Mouse (Mus musculus): Measurements from ENCODE around the gene Gm10490. TPM values are rescaled to one million over a fixed set of nuclear protein-coding genes. Genes with fewer than 3 reads are reported as not detected.

Gene Gm10490
- total and polyA plus RNA-seq, 3 experiments = 1.5 TPM; not detected in 2

- Histone ChIP-seq H3K9me3 (replicated peaks) (no peaks in the 10 kb centered on the region), H3K4me1 (ENCODE audit: insufficient read depth, low read depth, low read length) (no peaks in the 10 kb centered on the region), H3K36me3 (replicated peaks) (no peaks in the 10 kb centered on the region), H3K27me3 (ENCODE audit: insufficient read depth, low read length) (peaks cover 39% of the 10 kb centered on the region), H3K4me3 (ENCODE audit: low read depth, low read length) (no peak within 1 kb of the TSS)
- ATAC-seq (ENCODE audit: extremely low read depth, insufficient number of reproducible peaks, low FRiP score, poor library complexity, severe bottlenecking) (no peak), DNase-seq (ENCODE audit: low spot score) (no peak)
- TF ChIP-seq GATA2 (IDR thresholded peaks at IDR 0.05; ENCODE audit: borderline replicate concordance, low read depth, low read length) = no peak
- TF ChIP-seq CTCF (IDR thresholded peaks at IDR 0.05; ENCODE audit: low read depth, low read length) = no peak
- no peak for TF ChIP-seq TAL1 (conservative IDR thresholded peaks at IDR 0.05; ENCODE audit: low read depth, low read length)
- no peak for TF ChIP-seq POLR2AphosphoS5 (IDR thresholded peaks at IDR 0.05; ENCODE audit: insufficient replicate concordance, low read depth, low read length)
- TF ChIP-seq GATA1 (IDR thresholded peaks at IDR 0.05; ENCODE audit: borderline replicate concordance, low read length) = no peak
Measured at GRCm38 (mm10) chrX:7919601-7920383, 10.4 kb downstream of the Gm10490 start, which contains the start of gene Pcsk1n. Gene Pcsk1n (plus strand): TSS chrX:7919822.

- Histone ChIP-seq H3K4me3 (ENCODE audit: low read depth, low read length) (no peak overlapping the region), H3K4me1 (ENCODE audit: insufficient read depth, low read depth, low read length) (no peaks in the 10 kb centered on the region)
Measured at GRCm38 (mm10) chrX:7922032-7922431, 12.7 kb downstream of the Gm10490 start.

GRCm38 (mm10) chrX:7926266-7926665 is 16.9 kb downstream of the Gm10490 start:
- H3K9me3 ChIP-seq (replicated peaks) = no peaks in the 10 kb centered on the region
- peaks cover 11% of the 10 kb centered on the region for H3K36me3 ChIP-seq (replicated peaks)
- DNase-seq (ENCODE audit: low spot score) = no peak
- 0 out of 2 replicates have a peak, but pooled peaks cover 4% of the 10 kb centered on the region for H3K4me1 ChIP-seq (ENCODE audit: insufficient read depth, low read depth, low read length)
- H3K4me3 ChIP-seq (ENCODE audit: low read depth, low read length) = no peak overlapping the region
- no peak for ATAC-seq (ENCODE audit: extremely low read depth, insufficient number of reproducible peaks, low FRiP score, poor library complexity, severe bottlenecking)
- H3K27me3 ChIP-seq (ENCODE audit: insufficient read depth, low read length) = peaks cover 48% of the 10 kb centered on the region
- TF ChIP-seq TAL1 (conservative IDR thresholded peaks at IDR 0.05; ENCODE audit: low read depth, low read length) (no peak), GATA2 (IDR thresholded peaks at IDR 0.05; ENCODE audit: borderline replicate concordance, low read depth, low read length) (no peak), GATA1 (IDR thresholded peaks at IDR 0.05; ENCODE audit: borderline replicate concordance, low read length) (no peak), CTCF (IDR thresholded peaks at IDR 0.05; ENCODE audit: low read depth, low read length) (no peak), POLR2AphosphoS5 (IDR thresholded peaks at IDR 0.05; ENCODE audit: insufficient replicate concordance, low read depth, low read length) (no peak)

More at GRCm38 (mm10) chrX:7922032-7922431, 12.7 kb downstream of the Gm10490 start:
- ATAC-seq (ENCODE audit: extremely low read depth, insufficient number of reproducible peaks, low FRiP score, poor library complexity, severe bottlenecking) (no peak), DNase-seq (ENCODE audit: low spot score) (no peak)
- TF ChIP-seq GATA1 (IDR thresholded peaks at IDR 0.05; ENCODE audit: borderline replicate concordance, low read length) = no peak
- TF ChIP-seq GATA2 (IDR thresholded peaks at IDR 0.05; ENCODE audit: borderline replicate concordance, low read depth, low read length) = no peak
- TF ChIP-seq CTCF (IDR thresholded peaks at IDR 0.05; ENCODE audit: low read depth, low read length) = no peak
- TF ChIP-seq TAL1 (conservative IDR thresholded peaks at IDR 0.05; ENCODE audit: low read depth, low read length) = no peak
- TF ChIP-seq POLR2AphosphoS5 (IDR thresholded peaks at IDR 0.05; ENCODE audit: insufficient replicate concordance, low read depth, low read length) = no peak
- peaks cover 46% of the 10 kb centered on the region for H3K27me3 ChIP-seq (ENCODE audit: insufficient read depth, low read length)
- H3K36me3 ChIP-seq (replicated peaks) = no peaks in the 10 kb centered on the region
- H3K9me3 ChIP-seq (replicated peaks) = no peaks in the 10 kb centered on the region

GRCm38 (mm10) chrX:7927116-7927515 is 17.8 kb downstream of the Gm10490 start:
- Histone ChIP-seq H3K9me3 (replicated peaks) (no peaks in the 10 kb centered on the region), H3K36me3 (replicated peaks) (peaks cover 19% of the 10 kb centered on the region), H3K4me3 (ENCODE audit: low read depth, low read length) (no peak overlapping the region), H3K27me3 (ENCODE audit: insufficient read depth, low read length) (peaks cover 43% of the 10 kb centered on the region), H3K4me1 (ENCODE audit: insufficient read depth, low read depth, low read length) (0 out of 2 replicates have a peak, but pooled peaks cover 4% of the 10 kb centered on the region)
- DNase-seq (ENCODE audit: low spot score) = no peak
- TF ChIP-seq POLR2AphosphoS5 (IDR thresholded peaks at IDR 0.05; ENCODE audit: insufficient replicate concordance, low read depth, low read length) (no peak), TAL1 (conservative IDR thresholded peaks at IDR 0.05; ENCODE audit: low read depth, low read length) (no peak), CTCF (IDR thresholded peaks at IDR 0.05; ENCODE audit: low read depth, low read length) (no peak), GATA1 (IDR thresholded peaks at IDR 0.05; ENCODE audit: borderline replicate concordance, low read length) (no peak), GATA2 (IDR thresholded peaks at IDR 0.05; ENCODE audit: borderline replicate concordance, low read depth, low read length) (no peak)
- no peak for ATAC-seq (ENCODE audit: extremely low read depth, insufficient number of reproducible peaks, low FRiP score, poor library complexity, severe bottlenecking)

GRCm38 (mm10) chrX:7928270-7928790 is 19.0 kb downstream of the Gm10490 start, which contains the start of gene Eras:
Gene Eras (minus strand): TSS chrX:7928607.
- DNase-seq (ENCODE audit: low spot score) (no peak), ATAC-seq (ENCODE audit: extremely low read depth, insufficient number of reproducible peaks, low FRiP score, poor library complexity, severe bottlenecking) (no peak)
- Histone ChIP-seq H3K27me3 (ENCODE audit: insufficient read depth, low read length) (peaks cover 31% of the 10 kb centered on the region), H3K4me1 (ENCODE audit: insufficient read depth, low read depth, low read length) (0 out of 2 replicates have a peak, but pooled peaks cover 4% of the 10 kb centered on the region), H3K4me3 (ENCODE audit: low read depth, low read length) (no peak within 1 kb of the TSS), H3K9me3 (replicated peaks) (no peaks in the 10 kb centered on the region), H3K36me3 (replicated peaks) (peaks cover 25% of the 10 kb centered on the region)
- TF ChIP-seq CTCF (IDR thresholded peaks at IDR 0.05; ENCODE audit: low read depth, low read length) = no peak
- no peak for TF ChIP-seq TAL1 (conservative IDR thresholded peaks at IDR 0.05; ENCODE audit: low read depth, low read length)
- no peak for TF ChIP-seq GATA2 (IDR thresholded peaks at IDR 0.05; ENCODE audit: borderline replicate concordance, low read depth, low read length)
- TF ChIP-seq POLR2AphosphoS5 (IDR thresholded peaks at IDR 0.05; ENCODE audit: insufficient replicate concordance, low read depth, low read length) = no peak
- no peak for TF ChIP-seq GATA1 (IDR thresholded peaks at IDR 0.05; ENCODE audit: borderline replicate concordance, low read length)

- Histone ChIP-seq H3K36me3 (replicated peaks) (peaks cover 48% of the 10 kb centered on the region), H3K4me1 (ENCODE audit: insufficient read depth, low read depth, low read length) (0 out of 2 replicates have a peak, but pooled peaks cover 2% of the 10 kb centered on the region), H3K9me3 (replicated peaks) (no peaks in the 10 kb centered on the region), H3K27me3 (ENCODE audit: insufficient read depth, low read length) (no peaks in the 10 kb centered on the region), H3K4me3 (ENCODE audit: low read depth, low read length) (no peak overlapping the region)
- ATAC-seq (ENCODE audit: extremely low read depth, insufficient number of reproducible peaks, low FRiP score, poor library complexity, severe bottlenecking) = no peak
- no peak for TF ChIP-seq GATA2 (IDR thresholded peaks at IDR 0.05; ENCODE audit: borderline replicate concordance, low read depth, low read length)
- no peak for TF ChIP-seq TAL1 (conservative IDR thresholded peaks at IDR 0.05; ENCODE audit: low read depth, low read length)
- no peak for TF ChIP-seq GATA1 (IDR thresholded peaks at IDR 0.05; ENCODE audit: borderline replicate concordance, low read length)
- no peak for TF ChIP-seq POLR2AphosphoS5 (IDR thresholded peaks at IDR 0.05; ENCODE audit: insufficient replicate concordance, low read depth, low read length)
- DNase-seq (ENCODE audit: low spot score) = no peak
Measured at GRCm38 (mm10) chrX:7936874-7937273, 27.5 kb downstream of the Gm10490 start.

Measured in G1E (cell line).